Mouse (Mus musculus): ENCODE data around the gene Edem2.

Edem2 gene

DNA sequence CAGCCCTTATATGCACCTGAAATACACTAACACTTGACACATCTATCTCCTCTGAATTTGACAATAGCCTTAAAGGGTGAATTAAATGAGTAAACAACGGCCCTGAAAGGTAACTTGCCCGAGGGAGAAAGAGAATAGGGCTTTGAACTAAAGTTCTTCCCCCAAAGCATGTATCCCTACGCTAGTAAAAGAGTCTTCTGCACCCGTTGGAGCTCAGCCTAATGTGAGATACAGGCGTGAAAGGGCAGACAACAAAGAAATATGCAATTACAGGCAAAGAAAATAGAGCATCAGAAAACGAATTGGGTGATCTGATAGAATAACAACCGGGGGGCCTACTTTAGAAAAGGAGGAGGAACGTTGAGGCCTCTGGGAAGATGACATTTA lies 37.9 kb downstream of the Edem2 start:
- in situ Hi-C loops (cut with MboI, MseI), result no loop called here

DNA sequence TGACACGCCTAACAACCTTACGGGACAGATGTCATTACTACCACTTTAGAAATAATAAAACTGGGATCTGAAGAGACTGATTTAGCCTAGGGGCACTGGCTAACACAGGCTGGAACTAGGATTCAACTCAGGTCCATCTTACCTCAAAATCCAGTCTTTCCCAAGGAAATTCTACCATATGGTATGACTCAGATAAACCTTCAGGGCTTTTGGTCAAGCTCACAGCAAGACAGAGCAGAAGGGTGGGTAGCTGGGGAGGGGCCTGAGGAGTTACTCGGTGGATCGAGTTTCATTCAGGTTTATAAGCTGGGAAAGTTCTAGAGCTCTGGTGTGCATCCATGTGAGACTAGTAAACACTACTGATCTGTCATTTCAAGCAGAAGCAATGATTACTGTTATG lies 40.1 kb downstream of the Edem2 start:
- in situ Hi-C loops (cut with MboI, MseI), result loop anchor here in 1 of 2 experiments (10.0 kb wide), 1 partner anchor 1036 kb away; no protein-coding TSS in a partner anchor

DNA sequence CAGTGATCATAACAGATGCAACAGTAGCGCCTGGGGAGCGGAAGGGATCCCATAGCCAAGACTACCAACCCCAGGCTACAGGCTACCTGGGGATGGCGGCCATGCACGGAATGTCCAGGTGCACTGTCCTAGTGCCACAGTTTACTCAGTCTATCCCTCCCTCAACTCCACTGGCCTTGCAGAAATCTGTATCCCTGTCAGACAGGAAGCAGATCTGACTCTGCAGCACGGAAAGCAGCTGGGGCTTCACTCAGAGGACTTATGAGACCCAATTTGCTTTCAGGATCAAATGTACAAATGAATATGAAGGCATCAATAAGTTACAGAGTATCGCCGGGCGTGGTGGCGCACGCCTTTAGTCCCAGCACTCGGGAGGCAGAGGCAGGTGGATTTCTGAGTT lies 41.5 kb downstream of the Edem2 start:
- in situ Hi-C loops (cut with MboI, MseI), result loop anchor here in 1 of 2 experiments (10.0 kb wide), 1 partner anchor 1037 kb away; no protein-coding TSS in a partner anchor

DNA sequence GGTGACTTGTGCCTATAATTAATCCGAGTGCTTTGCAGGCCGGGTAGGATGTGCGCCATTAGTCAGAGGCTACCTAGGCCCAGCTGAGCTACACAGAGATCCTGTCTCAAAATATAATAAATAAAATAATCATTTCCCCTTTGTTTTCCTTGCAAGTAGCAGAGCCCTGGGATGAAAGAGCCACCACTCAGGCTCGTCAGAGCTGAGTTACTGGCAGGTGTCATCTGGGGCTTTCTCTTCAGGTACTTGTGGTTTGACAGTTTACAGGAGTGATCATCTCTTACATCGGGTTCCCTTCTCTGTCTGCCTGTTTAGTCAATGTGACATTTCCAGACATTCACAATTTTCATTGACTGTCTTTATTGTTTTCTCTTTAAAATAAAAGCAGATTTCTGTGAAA lies 42.7 kb downstream of the Edem2 start:
- in situ Hi-C loops (cut with MboI, MseI), result loop anchor here in 1 of 2 experiments (10.0 kb wide), 1 partner anchor 1038 kb away; no protein-coding TSS in a partner anchor

GRCm38 (mm10) chr2:155683821-155684220 lies 45.5 kb downstream of the Edem2 start:
- in situ Hi-C loops (cut with MboI, MseI), result loop anchor here in 1 of 2 experiments (10.0 kb wide), 1 partner anchor 1041 kb away; no protein-coding TSS in a partner anchor

- in situ Hi-C loops (cut with MboI, MseI), result loop anchor here in 1 of 2 experiments (10.0 kb wide), 1 partner anchor 1042 kb away; no protein-coding TSS in a partner anchor
Observed at GRCm38 (mm10) chr2:155683137-155683536, 46.1 kb downstream of the Edem2 start.

GRCm38 (mm10) chr2:155681874-155682273 lies 47.4 kb downstream of the Edem2 start:
- in situ Hi-C loops (cut with MboI, MseI), result loop anchor here in 1 of 2 experiments (10.0 kb wide), 1 partner anchor 1043 kb away; no protein-coding TSS in a partner anchor

DNA sequence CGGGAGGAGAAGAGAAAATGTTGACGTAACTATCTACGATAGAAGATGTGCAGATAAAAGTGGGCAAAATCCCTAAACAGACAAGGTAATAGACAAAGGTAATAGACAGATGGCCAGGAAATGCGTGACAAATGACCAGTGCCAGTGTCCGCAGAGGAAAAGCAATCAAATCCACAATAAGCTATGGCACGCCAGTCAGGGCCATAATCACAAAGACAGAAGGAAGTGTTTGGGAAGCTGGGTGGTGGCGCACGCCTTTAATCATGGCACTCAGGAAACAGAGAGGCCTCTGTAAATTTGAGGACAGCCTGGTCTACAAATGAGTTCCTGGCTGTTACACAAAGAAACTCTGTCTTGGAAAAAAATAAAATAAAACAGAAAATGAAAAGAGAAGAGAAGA lies 48.1 kb downstream of the Edem2 start:
- in situ Hi-C loops (cut with MboI, MseI), result loop anchor here in 1 of 2 experiments (10.0 kb wide), 1 partner anchor 1044 kb away; no protein-coding TSS in a partner anchor

DNA sequence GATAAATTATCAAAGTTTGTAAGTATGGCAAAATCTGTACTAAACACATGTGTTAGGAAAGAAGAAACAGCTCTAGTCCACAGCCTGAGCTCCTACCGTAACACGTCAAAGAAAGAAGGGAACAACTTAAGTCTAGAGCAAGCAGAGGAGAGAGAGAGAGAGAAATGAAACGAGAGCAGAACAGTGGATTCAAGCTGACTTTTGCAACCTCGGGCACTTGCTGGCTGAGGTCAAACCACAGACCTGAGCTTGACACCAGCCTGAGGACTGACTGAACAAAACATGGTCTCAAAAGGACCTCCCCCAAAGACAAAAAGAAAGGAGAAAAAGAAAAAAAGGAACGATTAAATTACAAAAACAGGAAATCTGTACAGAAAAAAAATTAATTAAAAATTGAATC lies 48.7 kb downstream of the Edem2 start:
- in situ Hi-C loops (cut with MboI, MseI), result loop anchor here in 1 of 2 experiments (10.0 kb wide), 1 partner anchor 1044 kb away; no protein-coding TSS in a partner anchor

GRCm38 (mm10) chr2:155679586-155680110 lies 49.6 kb downstream of the Edem2 start:
- in situ Hi-C loops (cut with MboI, MseI), result loop anchor here in 1 of 2 experiments (10.0 kb wide), 1 partner anchor 1045 kb away; no protein-coding TSS in a partner anchor

- in situ Hi-C loops (cut with MboI, MseI), result no loop called here
Observed at GRCm38 (mm10) chr2:155675118-155675517, 54.2 kb downstream of the Edem2 start.

GRCm38 (mm10) chr2:155673546-155673945 lies 55.7 kb downstream of the Edem2 start:
- in situ Hi-C loops (cut with MboI, MseI), result loop anchor here (5.0 kb wide), 2 partner anchors 79 to 94 kb away; partner anchors contain the start of gene Procr (in 1 of the 2)

GRCm38 (mm10) chr2:155671236-155671635 lies 58.0 kb downstream of the Edem2 start:
- in situ Hi-C loops (cut with MboI, MseI), result loop anchor here (5.0 kb wide), 2 partner anchors 81 to 96 kb away; partner anchors contain the start of gene Procr (in 1 of the 2)

DNA sequence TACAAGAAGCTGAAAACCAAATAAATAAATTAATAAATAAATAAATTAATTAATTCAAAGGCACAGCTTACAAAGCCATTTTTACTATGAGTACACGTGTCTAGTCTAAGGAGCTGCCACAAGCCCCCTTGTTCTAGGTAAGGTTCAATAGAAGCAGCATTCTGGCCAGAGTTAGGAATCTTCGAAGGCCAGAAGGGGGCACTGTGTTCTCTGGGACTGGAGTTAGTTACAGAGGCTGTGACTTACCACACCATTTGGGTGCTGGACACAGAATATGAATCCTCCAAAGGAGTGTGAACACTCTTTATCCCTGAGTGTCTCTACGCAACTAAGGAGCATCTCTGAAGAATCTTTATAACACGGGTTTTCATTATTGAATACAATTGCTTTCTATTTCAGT lies 60.8 kb downstream of the Edem2 start:
- in situ Hi-C loops (cut with MboI, MseI), result no loop called here

- in situ Hi-C loops (cut with MboI, MseI), result no loop called here
Observed at GRCm38 (mm10) chr2:155667881-155668280, 61.4 kb downstream of the Edem2 start.

DNA sequence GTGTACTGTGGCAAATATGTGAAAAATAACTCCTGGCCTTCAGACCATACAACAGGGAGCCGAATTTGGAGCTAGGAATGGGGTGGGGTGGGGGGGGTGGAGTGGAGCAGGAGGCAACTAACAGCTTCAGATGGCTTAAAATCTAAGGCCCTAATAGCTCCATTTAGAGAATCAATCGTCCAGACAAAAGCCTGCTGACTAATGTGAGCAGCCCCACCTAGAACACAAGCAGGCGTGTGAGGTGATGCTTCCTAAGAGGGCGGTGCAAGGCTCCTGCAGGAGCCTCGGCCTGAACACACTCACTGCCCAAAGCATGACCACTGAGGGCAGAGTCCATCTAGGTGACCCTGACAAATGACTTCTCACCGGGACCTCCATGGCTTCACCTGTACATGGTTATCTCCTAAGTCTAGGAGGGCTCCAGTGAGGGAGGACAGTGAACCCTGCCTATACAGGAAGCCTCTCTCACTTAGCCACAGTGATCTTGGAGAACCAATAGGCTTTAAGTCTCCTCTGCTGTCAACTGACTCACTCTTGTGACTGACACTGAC lies 65.3 kb downstream of the Edem2 start:
- in situ Hi-C loops (cut with MboI, MseI), result loop anchor here in 1 of 2 experiments (5.0 kb wide), 1 partner anchor 53 kb away; no protein-coding TSS in a partner anchor

DNA sequence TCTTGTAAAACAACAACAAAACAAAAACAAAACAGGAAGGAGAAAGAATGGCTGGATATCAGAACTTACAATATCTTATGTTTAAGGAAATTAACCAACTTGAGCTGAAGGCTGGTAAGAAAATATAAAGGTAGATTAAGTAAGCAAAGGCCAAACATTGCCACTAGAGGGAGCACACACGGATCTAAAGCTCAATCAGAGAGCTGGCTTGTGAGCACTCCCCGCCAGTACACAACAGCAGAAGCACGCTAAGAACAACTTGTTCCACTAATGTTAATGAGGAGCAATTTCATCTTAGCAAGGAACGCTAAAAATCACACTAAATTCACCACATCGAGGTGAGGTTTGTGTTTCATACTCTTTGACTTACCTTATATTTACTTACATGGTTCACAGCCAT lies 66.2 kb downstream of the Edem2 start:
- in situ Hi-C loops (cut with MboI, MseI), result loop anchor here in 1 of 2 experiments (5.0 kb wide), 1 partner anchor 54 kb away; no protein-coding TSS in a partner anchor

GRCm38 (mm10) chr2:155662390-155662789 lies 66.9 kb downstream of the Edem2 start:
- in situ Hi-C loops (cut with MboI, MseI), result loop anchor here in 1 of 2 experiments (5.0 kb wide), 1 partner anchor 55 kb away; no protein-coding TSS in a partner anchor

- in situ Hi-C loops (cut with MboI, MseI), result no loop called here
Observed at GRCm38 (mm10) chr2:155655759-155656372, 73.4 kb downstream of the Edem2 start.

GRCm38 (mm10) chr2:155652618-155653017 lies 76.7 kb downstream of the Edem2 start:
- in situ Hi-C loops (cut with MboI, MseI), result no loop called here
